Mouse (Mus musculus) cerebellum, adult 11-12 months (tissue): Measurements from ENCODE around the gene Cic.

Source experiments
- DNase-seq: peaks from one replicate; pipeline ENCODE4 v3.0.0; 2022

The Cic gene

DNA sequence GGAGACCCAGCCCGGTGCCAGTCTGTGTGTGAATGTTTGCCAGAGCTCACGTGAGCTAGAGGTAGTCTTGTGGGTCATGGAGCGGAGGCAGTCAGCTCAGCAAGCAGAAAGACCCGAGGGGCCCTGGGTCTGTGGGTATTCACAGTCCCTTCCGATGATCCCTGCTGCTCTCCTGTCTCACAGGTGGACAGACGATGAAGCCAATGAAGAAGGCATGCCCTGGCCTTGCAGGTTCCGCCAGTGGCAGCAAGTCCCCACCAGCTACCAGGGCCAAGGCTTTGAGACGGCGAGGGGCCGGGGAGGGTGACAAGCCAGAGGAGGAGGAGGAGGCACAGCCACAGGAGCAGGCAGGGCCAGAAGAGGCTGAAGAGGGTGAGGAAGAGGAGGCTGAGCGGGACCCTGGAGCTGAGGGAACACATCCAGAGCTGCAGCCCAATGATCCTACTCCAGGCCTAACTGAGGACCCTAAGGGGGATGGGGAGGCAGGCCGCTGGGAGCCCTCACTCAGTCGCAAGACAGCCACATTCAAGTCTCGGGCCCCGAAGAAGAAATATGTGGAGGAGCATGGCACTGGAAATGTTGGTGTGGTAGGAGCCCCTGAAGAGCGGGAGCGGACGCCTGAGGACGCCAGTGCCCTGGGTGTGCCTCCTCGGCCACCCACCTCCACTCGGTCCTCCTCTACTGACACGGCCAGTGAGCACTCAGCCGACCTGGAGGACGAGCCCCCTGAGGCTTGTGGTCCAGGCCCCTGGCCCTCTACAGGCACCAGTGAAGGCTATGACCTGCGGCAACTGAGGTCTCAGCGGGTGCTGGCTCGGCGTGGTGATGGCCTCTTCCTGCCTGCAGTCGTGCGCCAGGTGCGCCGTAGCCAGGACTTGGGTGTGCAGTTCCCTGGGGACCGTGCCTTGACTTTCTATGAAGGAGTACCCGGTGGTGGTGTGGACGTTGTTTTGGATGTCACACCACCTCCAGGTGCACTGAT lies 3.4 kb downstream of the Cic start:
- DNase-seq = peak; percentile 63

DNA sequence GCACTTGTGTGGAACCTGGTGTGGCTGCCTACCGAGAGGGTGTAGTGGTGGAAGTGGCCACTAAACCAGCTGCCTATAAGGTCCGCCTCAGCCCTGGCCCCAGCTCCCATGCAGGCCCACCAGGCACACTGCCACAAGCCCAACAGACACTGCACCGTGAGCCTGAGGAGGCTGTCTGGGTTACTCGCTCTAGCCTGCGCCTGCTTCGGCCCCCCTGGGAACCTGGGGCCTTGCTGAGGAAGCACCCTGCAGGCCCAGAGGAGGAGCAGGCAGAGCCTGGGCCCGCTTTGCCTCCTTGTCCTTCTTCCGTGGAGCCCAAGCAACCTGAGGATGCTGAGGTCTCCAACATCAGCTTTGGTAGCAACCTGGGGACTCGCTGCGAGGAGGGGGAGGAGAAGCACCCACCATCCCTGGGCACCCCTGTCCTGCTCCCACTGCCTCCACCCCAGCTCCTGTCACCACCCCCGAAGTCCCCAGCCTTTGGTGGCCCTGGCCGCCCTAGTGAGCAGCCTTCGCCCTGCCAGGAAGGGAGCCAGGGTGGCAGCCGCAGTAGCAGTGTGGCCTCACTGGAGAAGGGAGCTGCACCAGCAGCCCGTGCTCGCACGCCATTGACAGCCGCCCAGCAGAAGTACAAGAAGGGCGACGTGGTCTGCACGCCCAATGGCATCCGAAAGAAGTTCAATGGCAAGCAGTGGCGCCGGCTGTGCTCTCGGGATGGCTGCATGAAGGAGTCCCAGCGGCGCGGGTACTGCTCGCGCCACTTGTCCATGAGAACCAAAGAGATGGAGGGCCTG lies 4.3 kb downstream of the Cic start:
- peak; percentile 54 for DNase-seq

DNA sequence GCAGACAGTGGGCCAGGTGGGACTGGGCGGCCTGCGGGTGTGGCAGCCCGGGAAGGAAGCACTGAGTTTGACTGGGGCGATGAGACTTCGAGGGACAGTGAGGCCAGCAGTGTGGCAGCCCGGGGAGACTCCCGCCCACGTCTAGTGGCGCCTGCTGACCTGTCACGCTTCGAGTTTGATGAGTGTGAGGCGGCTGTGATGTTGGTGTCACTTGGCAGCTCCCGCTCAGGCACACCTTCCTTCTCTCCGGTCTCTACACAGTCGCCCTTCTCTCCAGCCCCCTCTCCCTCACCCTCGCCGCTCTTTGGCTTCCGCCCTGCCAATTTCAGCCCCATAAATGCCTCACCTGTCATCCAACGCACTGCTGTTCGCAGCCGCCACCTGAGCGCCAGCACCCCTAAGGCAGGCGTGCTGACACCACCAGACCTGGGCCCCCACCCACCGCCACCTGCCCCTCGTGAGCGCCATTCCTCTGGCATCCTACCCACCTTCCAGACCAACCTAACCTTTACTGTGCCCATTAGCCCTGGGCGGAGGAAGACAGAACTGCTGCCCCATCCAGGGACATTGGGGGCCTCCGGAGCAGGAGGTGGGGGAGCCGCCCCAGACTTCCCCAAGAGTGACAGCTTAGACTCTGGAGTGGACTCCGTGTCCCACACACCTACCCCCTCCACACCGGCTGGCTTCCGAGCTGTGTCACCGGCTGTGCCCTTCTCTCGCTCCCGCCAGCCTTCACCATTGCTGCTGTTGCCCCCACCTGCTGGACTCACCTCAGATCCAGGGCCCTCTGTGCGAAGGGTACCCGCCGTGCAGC lies 5.1 kb downstream of the Cic start:
- peak; percentile 65 for DNase-seq

DNA sequence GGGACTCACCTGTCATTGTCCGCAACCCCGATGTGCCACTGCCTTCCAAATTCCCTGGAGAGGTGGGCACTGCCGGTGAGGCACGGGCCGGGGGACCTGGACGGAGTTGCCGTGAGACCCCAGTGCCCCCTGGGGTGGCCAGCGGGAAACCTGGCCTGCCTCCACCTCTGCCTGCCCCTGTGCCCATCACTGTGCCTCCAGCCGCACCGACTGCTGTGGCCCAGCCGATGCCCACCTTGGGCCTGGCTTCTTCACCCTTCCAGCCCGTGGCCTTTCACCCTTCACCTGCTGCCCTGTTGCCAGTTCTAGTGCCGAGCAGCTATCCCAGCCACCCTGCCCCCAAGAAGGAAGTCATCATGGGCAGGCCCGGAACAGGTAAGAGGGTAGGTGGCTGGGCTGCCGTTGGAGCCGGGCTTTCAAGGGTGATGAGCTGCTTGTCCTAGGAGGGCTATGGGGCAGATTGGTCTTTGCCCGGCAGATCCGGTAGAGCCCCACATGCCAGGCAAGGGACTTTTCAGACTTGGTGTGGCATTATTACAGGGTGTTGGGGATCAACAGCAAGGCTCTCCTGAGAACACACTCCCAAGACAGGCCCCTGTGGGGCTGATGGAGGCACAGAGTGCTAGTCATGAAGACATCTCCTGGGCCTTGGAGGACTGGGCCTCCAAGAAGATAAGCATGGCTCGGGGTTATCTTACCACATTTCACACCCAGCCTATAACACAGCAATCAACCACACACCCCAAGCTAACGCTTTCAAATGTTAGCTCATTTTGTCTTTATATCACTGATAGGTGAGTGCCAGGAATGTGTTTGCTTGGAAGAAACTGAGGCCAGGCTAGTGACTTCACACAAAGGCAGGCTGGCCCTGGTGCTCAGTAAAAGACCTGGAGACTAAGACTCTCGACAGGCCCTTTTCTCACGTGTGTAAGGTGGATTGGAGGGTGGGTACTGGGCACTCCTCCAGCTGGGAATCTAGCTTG lies 6.0 kb downstream of the Cic start:
- no peak for DNase-seq

DNA sequence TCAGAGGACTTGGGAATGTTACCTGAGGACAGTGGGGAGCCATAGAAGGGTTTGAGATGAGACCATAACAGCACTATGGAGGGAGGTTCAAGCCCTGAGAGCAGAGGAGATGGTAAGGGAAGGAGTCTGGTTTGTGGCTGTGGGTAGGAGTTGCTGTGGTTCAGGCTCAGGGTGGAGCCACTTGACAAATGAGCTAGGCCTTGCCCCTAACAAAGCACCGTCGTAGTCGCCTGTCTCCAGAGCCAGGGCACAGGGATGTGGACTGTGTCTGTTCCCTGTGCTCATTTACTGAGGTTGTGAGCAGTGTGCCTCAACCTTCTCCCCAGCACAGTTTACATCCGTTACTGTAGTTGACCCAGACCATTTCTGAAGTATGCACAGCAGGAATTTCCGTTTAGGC lies 7.1 kb downstream of the Cic start:
- no peak for DNase-seq

DNA sequence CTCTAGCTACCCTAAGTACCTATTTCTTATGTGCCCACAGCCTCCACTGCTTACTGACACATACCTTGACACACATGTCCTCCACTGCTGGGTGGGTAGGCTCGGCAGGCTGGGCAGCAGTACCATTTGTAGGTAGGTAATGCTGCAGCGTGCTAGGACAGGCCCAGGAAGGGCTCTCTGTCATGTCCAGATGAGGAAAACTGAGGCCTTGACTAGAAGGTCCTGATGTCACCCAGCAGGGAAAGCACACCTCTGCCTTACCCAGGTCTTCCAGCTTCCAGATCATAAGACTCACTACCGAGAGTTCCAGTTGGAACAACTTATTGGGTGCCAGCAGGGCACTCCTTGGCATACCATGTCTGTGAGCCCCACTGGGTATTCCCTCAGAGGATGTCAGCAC lies 7.5 kb downstream of the Cic start:
- DNase-seq = no peak

DNA sequence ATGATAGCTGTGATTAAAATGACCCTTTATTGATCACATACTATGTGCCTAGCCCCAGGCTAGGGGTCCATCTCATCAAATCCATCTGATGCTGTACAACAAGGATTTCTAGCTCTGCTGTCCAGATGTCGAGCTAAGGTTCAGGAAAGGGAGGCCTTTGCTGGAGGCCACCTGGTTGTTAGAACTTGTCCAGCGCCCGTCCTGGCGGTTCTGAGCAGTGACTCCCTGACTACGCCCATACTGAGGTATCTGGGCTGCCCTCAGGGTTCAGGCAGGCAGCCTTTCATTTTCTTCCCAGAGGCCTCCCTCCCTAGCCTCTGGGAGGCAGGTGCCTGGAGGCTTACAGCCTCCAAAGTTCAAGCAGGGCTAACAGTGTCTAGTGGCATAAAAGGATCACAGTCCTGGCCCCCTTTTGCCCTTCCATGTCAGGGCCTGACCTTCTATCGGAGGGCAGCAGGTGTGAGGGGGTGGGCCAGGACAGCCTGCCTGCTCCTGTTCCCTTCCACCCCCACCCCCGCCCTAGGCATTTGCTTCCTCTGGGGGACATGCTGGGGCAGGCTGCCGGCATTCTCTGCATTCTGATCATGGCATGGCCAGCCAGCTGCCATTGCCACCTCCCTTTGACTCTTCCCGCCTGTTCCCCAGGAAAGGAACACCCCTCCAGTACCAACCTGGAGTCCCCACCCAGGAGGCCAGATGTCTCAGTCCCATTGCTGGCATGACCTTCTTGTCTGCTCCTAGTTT lies 8.2 kb downstream of the Cic start:
- DNase-seq = peak; percentile 47

DNA sequence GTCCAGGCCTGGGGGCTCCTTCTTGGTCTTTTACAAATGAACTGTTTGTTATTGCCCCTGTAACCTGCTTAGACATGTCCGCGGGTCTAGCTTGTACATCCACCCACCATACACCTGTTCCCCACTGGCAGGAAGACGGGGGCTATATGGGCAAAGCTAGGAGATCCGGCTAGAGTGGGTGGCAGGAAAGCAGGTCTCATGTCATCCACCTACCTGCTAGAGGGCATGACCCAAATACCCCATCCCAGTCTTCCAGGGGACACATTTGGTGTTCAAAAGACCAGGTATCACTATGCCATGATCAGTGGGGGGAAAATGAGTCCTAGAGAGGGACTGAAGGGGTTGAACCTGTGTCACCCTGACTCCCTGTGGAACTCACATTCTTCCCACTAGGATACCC lies 9.9 kb downstream of the Cic start:
- peak; percentile 56 for DNase-seq

DNA sequence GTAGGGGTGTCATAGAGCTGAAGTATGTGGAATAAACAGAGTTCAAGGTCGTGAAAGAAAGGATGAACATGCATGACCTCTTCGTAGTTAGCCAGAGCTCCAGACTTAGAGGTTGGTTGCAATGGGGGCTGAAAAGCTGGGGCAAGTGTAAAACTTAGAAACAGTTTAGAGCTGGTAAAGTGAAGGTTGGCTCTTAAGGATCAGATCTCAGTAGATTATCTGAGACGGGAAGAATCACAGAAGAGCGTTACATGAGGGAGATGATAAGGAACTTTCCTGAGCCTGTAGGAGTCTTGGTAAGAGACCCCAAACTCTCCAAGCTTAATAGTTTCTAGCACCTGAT lies 10.5 kb downstream of the Cic start:
- DNase-seq = no peak

DNA sequence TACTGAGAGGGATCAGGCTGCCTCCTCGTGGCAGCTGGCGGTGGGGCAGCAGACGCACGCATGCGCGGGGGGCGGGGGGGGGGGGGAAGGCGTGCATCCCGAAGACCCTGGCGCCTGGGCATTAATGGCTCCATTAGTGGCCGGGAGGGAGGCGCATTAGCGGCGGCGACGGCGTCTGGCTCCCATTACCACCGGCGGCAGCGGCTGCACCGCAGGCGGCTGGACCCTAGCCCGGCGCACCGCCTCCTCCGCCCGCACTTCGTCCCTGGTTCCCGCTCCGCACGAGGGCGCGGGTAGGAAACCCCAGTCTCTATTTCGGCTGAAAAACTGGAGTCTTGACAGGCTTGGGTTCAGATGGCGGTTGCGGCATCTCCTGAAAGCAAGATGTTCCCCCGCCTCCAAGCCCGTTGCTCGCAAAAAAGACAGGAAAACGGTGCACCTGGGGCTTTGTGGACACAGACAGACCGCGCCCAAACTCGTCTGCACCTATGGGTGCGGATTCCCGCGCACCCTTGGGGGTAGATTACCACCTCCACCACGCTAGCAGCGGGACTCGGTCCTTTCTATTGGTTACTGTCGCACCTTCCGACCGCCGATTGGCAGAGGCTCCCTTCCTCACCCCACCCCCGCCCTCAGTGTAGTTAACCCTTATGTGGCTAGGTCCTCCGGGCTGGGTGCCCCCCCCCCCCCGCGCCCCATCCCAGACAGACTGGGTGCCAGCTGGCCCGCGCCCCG lies 11.0 kb downstream of the Cic start:
- peak; percentile 93 for DNase-seq

DNA sequence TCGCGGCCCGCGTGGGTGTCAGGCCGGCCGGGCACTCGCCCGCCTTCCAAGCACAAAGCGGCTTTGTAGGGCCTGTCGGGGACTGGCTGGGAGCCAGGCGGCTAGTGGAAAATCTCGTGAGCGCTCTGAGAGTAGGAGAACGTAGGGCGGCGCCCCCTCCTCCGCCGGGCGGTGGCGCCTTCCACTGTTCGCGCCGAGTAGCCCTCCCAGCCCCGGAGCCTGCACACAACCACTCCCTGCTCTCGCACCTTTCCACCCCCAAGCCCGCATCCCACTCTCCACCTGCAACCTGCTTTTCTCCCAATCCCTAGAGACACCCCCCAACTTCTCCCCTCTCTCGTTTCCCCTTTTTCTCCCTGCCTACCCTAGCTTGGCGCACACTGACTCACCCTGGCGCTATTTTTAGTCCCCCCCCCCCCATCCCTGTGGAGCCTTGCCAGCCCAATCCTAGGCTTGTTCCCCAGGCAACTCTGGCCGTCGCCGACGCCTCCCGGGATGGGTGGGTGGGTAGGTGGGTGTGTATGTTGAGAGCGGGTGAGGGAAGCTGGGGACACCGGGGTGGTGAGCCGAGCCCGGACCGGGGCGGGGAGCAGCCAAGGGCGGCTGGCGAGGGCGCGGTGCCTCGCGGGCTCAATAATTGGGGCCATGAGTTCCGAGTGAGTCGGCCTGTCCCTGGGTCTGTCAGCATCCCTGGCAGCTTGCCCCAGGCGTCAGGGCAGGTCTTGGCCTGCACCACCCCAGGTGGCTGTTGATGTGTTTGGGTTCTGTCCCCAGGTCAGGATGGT lies 11.8 kb downstream of the Cic start:
- peak; percentile 95 for DNase-seq

DNA sequence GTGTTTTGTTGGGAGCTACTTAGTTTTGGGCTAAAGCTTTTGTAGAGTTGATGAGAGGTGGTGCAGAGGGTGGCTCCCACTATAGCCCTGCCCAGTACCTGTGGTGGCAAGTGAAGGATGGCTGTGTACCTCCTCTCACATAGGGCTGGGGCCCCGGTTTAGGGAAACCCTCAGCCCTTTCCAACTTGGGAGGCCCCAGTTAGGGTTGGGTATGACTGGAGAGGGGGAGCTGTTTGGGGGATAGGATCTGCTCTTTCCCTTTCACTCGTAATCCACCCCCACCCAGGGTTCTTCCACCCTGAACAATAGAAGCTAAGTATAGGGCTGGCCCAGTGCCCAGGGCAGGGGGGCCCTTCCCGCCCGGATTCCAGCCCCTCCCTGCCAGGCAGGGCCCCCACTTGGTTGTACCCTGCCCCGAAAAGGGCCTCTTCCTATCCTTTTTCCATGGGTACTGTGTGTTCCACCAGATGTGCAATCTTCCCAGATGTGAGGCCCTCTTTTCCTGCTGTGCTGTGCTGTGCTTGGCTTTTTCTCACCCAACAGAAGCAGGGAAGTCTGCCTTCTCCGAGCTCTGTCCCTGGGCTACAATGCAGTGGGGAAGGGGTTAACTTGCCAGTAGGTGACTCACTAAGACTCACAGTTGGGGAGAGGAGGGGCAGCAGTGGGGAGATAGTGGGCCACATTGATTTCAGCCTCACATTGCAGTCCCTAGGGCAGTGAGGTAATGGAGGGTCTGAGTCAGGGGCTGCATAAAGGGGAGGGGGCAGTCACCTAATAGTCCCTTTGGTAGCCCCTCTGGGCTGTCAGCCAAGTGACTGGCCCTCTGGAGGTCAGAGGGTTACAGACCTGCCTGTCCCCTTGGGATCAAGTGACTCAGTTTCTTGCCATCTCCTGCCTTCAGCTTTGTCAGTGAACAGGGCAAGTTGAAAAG lies 12.6 kb downstream of the Cic start:
- peak; percentile 83 for DNase-seq

DNA sequence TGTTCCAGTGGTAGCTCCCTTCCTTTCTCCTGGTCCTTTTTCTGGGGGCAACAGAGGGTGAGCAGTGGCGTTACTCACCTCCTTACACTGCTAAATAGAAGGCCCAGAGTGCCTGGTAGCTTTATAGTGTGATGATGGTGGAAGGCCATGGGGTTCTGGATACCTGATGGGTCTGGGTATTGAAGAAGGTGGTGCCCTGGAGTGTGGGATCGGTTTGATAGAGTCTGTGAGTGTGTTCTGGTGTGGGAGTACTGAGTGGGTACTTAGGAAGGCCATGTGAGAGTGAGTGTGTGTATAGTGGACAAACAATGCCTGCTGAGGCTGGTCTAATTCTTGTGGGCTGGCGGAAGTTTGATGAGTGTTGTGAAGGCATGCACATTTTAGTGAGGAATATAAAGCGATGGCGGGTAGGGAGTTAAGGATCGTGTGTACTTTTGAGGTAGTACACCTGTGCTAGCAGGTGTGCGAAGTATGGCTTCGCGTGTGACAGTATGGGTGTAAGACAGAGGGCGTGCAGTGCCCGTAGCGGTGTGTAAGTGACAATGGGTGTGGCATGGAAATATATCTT lies 13.7 kb downstream of the Cic start:
- peak; percentile 61 for DNase-seq

DNA sequence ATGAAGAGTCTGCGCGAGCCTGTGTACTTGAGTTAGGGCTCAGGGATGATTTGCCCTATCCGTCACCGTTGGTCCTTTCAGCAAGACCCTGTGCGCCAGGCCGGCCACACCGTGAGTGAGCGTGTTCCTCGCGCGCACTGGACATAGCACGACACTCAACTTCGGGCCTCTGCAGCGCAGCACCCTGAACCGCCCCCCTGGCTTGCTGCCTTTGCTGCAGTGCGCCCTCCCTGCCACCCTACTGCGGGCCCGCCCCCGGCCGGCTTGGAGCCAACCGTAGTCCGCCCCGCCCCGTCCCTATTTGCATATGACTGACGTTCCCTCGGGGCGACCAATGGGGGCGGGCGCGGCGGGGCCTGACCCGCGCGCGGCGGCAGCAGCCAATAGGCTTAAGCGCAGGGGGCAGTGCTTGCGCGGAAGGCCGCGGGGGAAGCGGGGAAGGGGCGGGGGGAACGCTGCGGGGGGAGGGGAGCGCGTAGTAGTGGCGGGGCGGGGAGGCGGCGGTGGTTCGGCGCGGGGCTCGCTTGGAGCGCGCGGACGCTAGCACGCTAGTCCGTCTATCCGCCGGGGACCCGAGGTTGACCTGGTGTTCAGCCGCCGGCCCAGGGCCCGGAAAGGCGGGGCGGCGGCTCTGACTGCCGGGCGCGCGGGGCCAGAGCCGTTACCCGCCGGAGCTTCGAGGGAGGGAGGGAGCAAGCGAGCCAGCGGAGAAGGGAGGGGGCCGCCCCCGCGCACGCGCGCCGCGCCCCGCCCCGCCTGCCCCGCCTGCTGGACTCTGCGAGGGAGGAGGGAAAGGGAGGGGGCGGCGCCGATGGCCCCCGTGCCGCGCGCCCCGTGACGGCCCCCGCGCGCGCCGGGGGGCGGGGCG lies 14.5 kb downstream of the Cic start:
- peak; percentile 98 for DNase-seq

DNA sequence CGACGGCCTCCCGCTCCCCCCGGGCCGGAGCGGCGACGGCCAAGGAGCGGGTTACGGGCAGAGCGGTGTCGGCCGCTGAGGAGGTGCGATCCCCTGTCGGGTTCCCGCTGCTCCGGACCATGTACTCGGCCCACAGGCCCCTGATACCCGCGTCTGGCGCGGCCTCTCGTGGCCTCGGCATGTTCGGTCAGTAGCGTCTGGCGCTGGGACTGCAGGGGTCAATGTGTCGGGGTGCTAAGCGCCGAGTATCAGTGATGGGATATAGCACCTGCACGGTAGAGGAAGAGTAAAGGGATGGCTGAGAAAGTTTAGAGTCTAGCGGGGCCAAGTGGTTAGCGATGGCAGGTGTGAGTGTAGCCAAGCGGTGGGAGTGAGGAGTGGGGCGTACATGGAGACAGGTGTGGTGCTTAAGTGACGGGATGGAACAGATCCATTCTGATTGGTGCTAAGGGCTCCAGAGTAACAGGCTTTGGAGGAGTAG lies 15.3 kb downstream of the Cic start:
- DNase-seq = peak; percentile 83

DNA sequence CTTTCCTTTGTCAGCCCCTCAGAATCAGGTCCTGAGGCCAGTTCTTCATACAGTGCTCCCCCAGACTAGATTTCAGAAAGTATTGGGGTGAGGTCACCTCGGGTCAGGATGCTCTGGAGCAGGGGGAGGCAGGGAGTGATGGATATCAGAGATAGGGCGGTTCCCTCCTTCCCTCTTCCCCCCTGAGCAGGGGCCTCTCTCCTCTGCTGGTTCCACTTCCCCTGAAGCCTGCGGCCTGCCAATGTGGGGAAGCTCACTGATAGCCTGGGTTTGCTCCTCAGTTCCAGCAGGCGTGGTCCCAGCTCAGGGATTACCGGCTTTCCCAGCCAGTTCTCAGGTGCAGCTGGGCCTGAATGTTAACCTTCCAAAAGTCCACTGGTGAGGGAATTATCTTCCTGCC lies 16.1 kb downstream of the Cic start:
- DNase-seq = peak; percentile 60

DNA sequence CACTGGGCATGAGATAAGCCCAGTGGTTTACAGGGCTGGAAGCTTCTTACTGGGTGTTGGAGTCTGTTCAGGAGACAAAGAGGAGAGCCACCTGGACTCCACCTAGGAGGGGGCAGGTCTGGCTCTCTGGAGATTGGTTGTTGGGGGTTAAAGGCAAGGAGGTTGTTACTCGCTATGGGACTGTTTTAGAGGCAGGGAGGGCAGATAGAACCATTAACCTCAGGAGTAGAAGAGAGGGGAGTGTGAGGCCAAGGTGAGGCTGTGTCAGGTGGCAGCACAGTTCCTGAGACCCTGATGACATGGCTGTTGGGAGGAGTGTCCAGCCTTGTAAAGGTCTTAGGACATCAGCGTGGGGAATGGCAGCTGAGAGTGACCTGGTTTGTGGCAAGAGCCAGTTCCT lies 16.7 kb downstream of the Cic start:
- peak; percentile 48 for DNase-seq
